In genomic region chr3:66019171-66019570, GRCm38 (mm10) we compare ENCODE assay signal across 29 mouse cellular contexts.
"Had no signal": no experiment of that assay in that cellular context is flagged by ENCODE, and none has a peak within 500 bp of the region (broad histone marks: within the 10 kb centered on the region; RNA-seq: fewer than 3 reads in every experiment).

No protein-coding gene starts in this region.

- H3K9ac ChIP-seq: heart, embryonic 13.5 days; heart, embryonic 15.5 days; hindbrain, embryonic 12.5 days; hindbrain, embryonic 14.5 days; kidney, embryonic 15.5 days; limb, embryonic 13.5 days; limb, embryonic 15.5 days; liver, embryonic 13.5 days; liver, embryonic 15.5 days had no signal

- DNase-seq: gastrocnemius, adult 2 months; gastrocnemius, postnatal 10 days; gastrocnemius, postnatal 25 days; heart, adult 2 months; heart, postnatal 14 days; heart, postnatal 4 days; kidney, adult 11 months; kidney, adult 2 months; kidney, adult 9 months; kidney, postnatal 14 days; kidney, postnatal 36 days; layer of hippocampus, adult 9-11 months; layer of hippocampus, postnatal 36 days; left cerebral cortex, postnatal 4 days; liver, embryonic 13.5 days had no signal

- H3K36me3 ChIP-seq: heart, embryonic 13.5 days; heart, embryonic 15.5 days; hindbrain, embryonic 10.5 days; hindbrain, embryonic 12.5 days; kidney, embryonic 15.5 days; limb, embryonic 13.5 days; limb, embryonic 15.5 days; liver, embryonic 13.5 days; liver, embryonic 15.5 days had no signal

- H3K27me3 ChIP-seq: heart, embryonic 13.5 days; heart, embryonic 15.5 days; hindbrain, embryonic 12.5 days; kidney, embryonic 15.5 days; limb, embryonic 13.5 days; limb, embryonic 15.5 days; liver, embryonic 13.5 days; liver, embryonic 15.5 days had no signal

- H3K4me1 ChIP-seq: heart, embryonic 13.5 days; heart, embryonic 15.5 days; hindbrain, embryonic 10.5 days; hindbrain, embryonic 12.5 days; kidney, embryonic 15.5 days; limb, embryonic 15.5 days; liver, embryonic 13.5 days; liver, embryonic 15.5 days had no signal

- ATAC-seq: hindbrain, embryonic 16.5 days; inflammation-experienced regulatory T-cells, adult 6 months; intestine, embryonic 16.5 days had no signal

- H3K27ac ChIP-seq: gastrocnemius, adult 2 months; heart, adult 2 months; heart, embryonic 13.5 days; heart, embryonic 15.5 days; hindbrain, embryonic 10.5 days; hindbrain, embryonic 12.5 days; hindbrain, embryonic 14.5 days; kidney, embryonic 15.5 days; kidney, postnatal 0 days; limb, embryonic 13.5 days; limb, embryonic 15.5 days; liver, embryonic 13.5 days; liver, embryonic 15.5 days had no signal

- H3K9me3 ChIP-seq: heart, embryonic 13.5 days; heart, embryonic 15.5 days; hindbrain, embryonic 10.5 days; hindbrain, embryonic 12.5 days; kidney, embryonic 15.5 days; limb, embryonic 13.5 days; limb, embryonic 15.5 days; liver, embryonic 13.5 days; liver, embryonic 15.5 days had no signal

- H3K4me3 ChIP-seq: gastrocnemius, adult 2 months; heart, adult 2 months; heart, embryonic 13.5 days; heart, embryonic 15.5 days; hindbrain, embryonic 10.5 days; hindbrain, embryonic 12.5 days; kidney, embryonic 15.5 days; limb, embryonic 13.5 days; limb, embryonic 15.5 days; liver, embryonic 13.5 days; liver, embryonic 15.5 days had no signal

- H3K4me2 ChIP-seq: heart, embryonic 11.5 days; heart, embryonic 13.5 days; heart, embryonic 15.5 days; hindbrain, embryonic 12.5 days; hindbrain, embryonic 14.5 days; kidney, embryonic 15.5 days; limb, embryonic 13.5 days; limb, embryonic 15.5 days; liver, embryonic 13.5 days; liver, embryonic 15.5 days had no signal
